Mouse (Mus musculus): ENCODE measurements around the gene Zdhhc20. TPM values are rescaled to one million over a fixed set of nuclear protein-coding genes. Genes with fewer than 3 reads are reported as not detected.
A peak's percentile ranks its signal among the peaks of the same experiment; 100 is the strongest.
"Not testable (repeated sequence)": the region's sequence is repeated elsewhere in the genome, so short reads cannot be mapped to it uniquely, and the experiment has no call there.

Gene Zdhhc20
- polyA plus RNA-seq, 1 experiment from 2014 or later: 58.9 TPM

GRCm38 (mm10) chr14:57881074-57881473 lies 9.0 kb downstream of the Zdhhc20 start:
- Histone ChIP-seq H3K36me3 (ENCODE audit: control insufficient read depth, insufficient read depth, low read length) (no peaks in the 10 kb centered on the region), H3K9ac (ENCODE audit: low read depth, low read length) (no peak overlapping the region), H3K27me3 (replicated peaks; ENCODE audit: control insufficient read depth, insufficient read depth, low read length) (no peaks in the 10 kb centered on the region), H3K4me2 (ENCODE audit: low read depth, low read length) (no peak overlapping the region), H3K27ac (ENCODE audit: low read length) (no peak overlapping the region), H3K4me3 (ENCODE audit: low read length) (no peak overlapping the region), H3K9me3 (ENCODE audit: control insufficient read depth, low read length) (no peaks in the 10 kb centered on the region), H3K4me1 (ENCODE audit: control insufficient read depth, insufficient read depth, low read length) (peaks cover 17% of the 10 kb centered on the region)
- no peak for ATAC-seq

DNA sequence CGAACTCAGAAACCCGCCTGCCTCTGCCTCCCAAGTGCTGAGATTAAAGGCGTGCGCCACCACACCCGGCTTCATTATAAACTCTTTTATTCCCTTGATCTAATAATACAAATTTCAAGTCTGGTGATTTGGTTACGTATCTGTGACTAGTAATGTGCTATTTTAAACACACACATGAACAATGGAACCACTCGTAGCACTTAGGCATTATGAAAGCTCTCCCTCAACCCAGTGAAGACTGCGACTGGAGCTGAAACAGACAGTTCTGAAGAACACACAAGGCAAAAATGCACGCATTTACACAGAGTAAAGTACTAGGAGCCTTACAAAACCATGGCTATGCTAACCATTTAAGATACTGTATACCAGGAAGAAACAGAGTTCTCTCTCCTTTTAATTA lies 12.2 kb downstream of the Zdhhc20 start:
- Histone ChIP-seq H3K27ac (ENCODE audit: low read length) (no peak overlapping the region), H3K9me3 (ENCODE audit: control insufficient read depth, low read length) (no peaks in the 10 kb centered on the region), H3K4me1 (ENCODE audit: control insufficient read depth, insufficient read depth, low read length) (peaks cover 9% of the 10 kb centered on the region), H3K4me2 (ENCODE audit: low read depth, low read length) (no peak overlapping the region), H3K4me3 (ENCODE audit: low read length) (no peak overlapping the region), H3K36me3 (ENCODE audit: control insufficient read depth, insufficient read depth, low read length) (no peaks in the 10 kb centered on the region), H3K27me3 (replicated peaks; ENCODE audit: control insufficient read depth, insufficient read depth, low read length) (no peaks in the 10 kb centered on the region), H3K9ac (ENCODE audit: low read depth, low read length) (no peak overlapping the region)
- WGBS: 92% methylated on average over 9 of the region's 9 CpGs
- no peak for ATAC-seq

- no peak overlapping the region for H3K9ac ChIP-seq (ENCODE audit: low read depth, low read length)
- no peaks in the 10 kb centered on the region for H3K4me1 ChIP-seq (ENCODE audit: control insufficient read depth, insufficient read depth, low read length)
- no peak overlapping the region for H3K4me3 ChIP-seq (ENCODE audit: low read length)
- no peak for ATAC-seq
- H3K4me2 ChIP-seq (ENCODE audit: low read depth, low read length): no peak overlapping the region
- H3K9me3 ChIP-seq (ENCODE audit: control insufficient read depth, low read length): no peaks in the 10 kb centered on the region
- H3K27ac ChIP-seq (ENCODE audit: low read length): no peak overlapping the region
- H3K36me3 ChIP-seq (ENCODE audit: control insufficient read depth, insufficient read depth, low read length): 0 out of 2 replicates have a peak, but pooled peaks cover 5% of the 10 kb centered on the region
- 93% methylated on average over 3 of the region's 3 CpGs for WGBS
- no peaks in the 10 kb centered on the region for H3K27me3 ChIP-seq (replicated peaks; ENCODE audit: control insufficient read depth, insufficient read depth, low read length)
These were observed 23.3 kb downstream of the Zdhhc20 start for GRCm38 (mm10) chr14:57866676-57867276.

GRCm38 (mm10) chr14:57865256-57865655 lies 24.8 kb downstream of the Zdhhc20 start:
- Histone ChIP-seq H3K4me3 (ENCODE audit: low read length) (no peak overlapping the region), H3K27me3 (replicated peaks; ENCODE audit: control insufficient read depth, insufficient read depth, low read length) (no peaks in the 10 kb centered on the region), H3K4me1 (ENCODE audit: control insufficient read depth, insufficient read depth, low read length) (no peaks in the 10 kb centered on the region), H3K27ac (ENCODE audit: low read length) (no peak overlapping the region), H3K4me2 (ENCODE audit: low read depth, low read length) (no peak overlapping the region), H3K9me3 (ENCODE audit: control insufficient read depth, low read length) (no peaks in the 10 kb centered on the region), H3K36me3 (ENCODE audit: control insufficient read depth, insufficient read depth, low read length) (peaks cover 5% of the 10 kb centered on the region; the same call in 1 of the 2 replicates), H3K9ac (ENCODE audit: low read depth, low read length) (no peak overlapping the region)
- no peak for ATAC-seq
- WGBS: 88% methylated on average over 3 of the region's 3 CpGs

DNA sequence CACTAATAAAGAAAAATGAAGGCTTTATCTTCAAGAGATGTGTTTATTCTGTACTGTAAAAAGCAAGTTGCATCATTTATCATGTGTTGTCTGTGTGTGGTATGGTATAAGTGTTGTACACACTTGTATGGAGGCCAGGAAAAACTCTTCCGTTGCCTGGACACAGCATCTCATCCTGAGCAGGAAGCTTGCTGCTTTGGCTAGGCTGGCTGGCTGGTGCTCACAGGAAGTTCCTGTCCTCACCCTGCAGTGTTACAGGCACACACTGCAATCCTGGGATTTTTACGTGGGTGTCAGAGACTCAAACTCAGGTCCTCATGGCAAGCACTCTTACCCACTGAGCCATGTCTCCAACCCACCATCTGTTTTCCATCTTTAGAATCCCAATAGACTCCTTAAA lies 26.9 kb downstream of the Zdhhc20 start:
- no peak for ATAC-seq
- no peaks in the 10 kb centered on the region for H3K9me3 ChIP-seq (ENCODE audit: control insufficient read depth, low read length)
- no peak overlapping the region for H3K9ac ChIP-seq (ENCODE audit: low read depth, low read length)
- 74% methylated on average over 2 of the region's 2 CpGs for WGBS
- no peaks in the 10 kb centered on the region for H3K4me1 ChIP-seq (ENCODE audit: control insufficient read depth, insufficient read depth, low read length)
- no peak overlapping the region for H3K4me3 ChIP-seq (ENCODE audit: low read length)
- no peak overlapping the region for H3K4me2 ChIP-seq (ENCODE audit: low read depth, low read length)
- H3K27me3 ChIP-seq (replicated peaks; ENCODE audit: control insufficient read depth, insufficient read depth, low read length): no peaks in the 10 kb centered on the region
- H3K36me3 ChIP-seq (ENCODE audit: control insufficient read depth, insufficient read depth, low read length): peaks cover 5% of the 10 kb centered on the region; the same call in 1 of the 2 replicates
- 0 out of 2 replicates have a peak overlapping the region, but pooled peaks have one; percentile 31 for H3K27ac ChIP-seq (ENCODE audit: low read length)

DNA sequence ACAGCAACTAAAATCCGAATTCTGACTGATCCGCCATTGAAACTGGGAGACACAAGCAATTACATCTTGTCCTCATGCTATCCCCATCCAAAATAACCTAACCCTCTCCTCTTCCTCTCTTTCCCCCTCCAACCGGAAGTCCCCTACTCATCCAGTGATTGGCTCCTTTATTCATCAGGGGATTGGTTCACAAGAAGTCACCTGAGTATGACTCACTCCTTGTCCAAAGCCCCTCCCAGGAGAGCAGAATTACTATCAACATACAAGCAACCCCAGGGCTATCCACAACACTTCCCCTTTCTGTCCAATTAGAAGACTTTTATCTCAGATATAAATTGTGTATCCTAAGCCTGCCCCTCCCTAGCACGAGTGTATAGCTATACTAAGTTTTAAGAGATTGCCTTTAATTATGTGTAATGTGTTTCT lies 28.1 kb downstream of the Zdhhc20 start:
- Histone ChIP-seq H3K4me2 (ENCODE audit: low read depth, low read length) (no peak overlapping the region), H3K9ac (ENCODE audit: low read depth, low read length) (no peak overlapping the region), H3K4me3 (ENCODE audit: low read length) (no peak overlapping the region), H3K4me1 (ENCODE audit: control insufficient read depth, insufficient read depth, low read length) (no peaks in the 10 kb centered on the region), H3K27me3 (replicated peaks; ENCODE audit: control insufficient read depth, insufficient read depth, low read length) (no peaks in the 10 kb centered on the region), H3K36me3 (ENCODE audit: control insufficient read depth, insufficient read depth, low read length) (peaks cover 5% of the 10 kb centered on the region; the same call in 1 of the 2 replicates), H3K27ac (ENCODE audit: low read length) (no peak overlapping the region), H3K9me3 (ENCODE audit: control insufficient read depth, low read length) (no peaks in the 10 kb centered on the region)
- WGBS: 86% methylated on average over 4 of the region's 4 CpGs
- ATAC-seq: no peak

- no peak overlapping the region for H3K27ac ChIP-seq (ENCODE audit: low read length)
- H3K9ac ChIP-seq (ENCODE audit: low read depth, low read length): no peak overlapping the region
- H3K4me2 ChIP-seq (ENCODE audit: low read depth, low read length): no peak overlapping the region
- ATAC-seq: no peak
- H3K27me3 ChIP-seq (replicated peaks; ENCODE audit: control insufficient read depth, insufficient read depth, low read length): no peaks in the 10 kb centered on the region
- H3K4me1 ChIP-seq (ENCODE audit: control insufficient read depth, insufficient read depth, low read length): no peaks in the 10 kb centered on the region
- H3K4me3 ChIP-seq (ENCODE audit: low read length): no peak overlapping the region
- no peaks in the 10 kb centered on the region for H3K9me3 ChIP-seq (ENCODE audit: control insufficient read depth, low read length)
- peaks cover 5% of the 10 kb centered on the region; the same call in 1 of the 2 replicates for H3K36me3 ChIP-seq (ENCODE audit: control insufficient read depth, insufficient read depth, low read length)
These were observed 30.6 kb downstream of the Zdhhc20 start for GRCm38 (mm10) chr14:57859520-57859919.

- no peak overlapping the region for H3K9ac ChIP-seq (ENCODE audit: low read depth, low read length)
- peaks cover 5% of the 10 kb centered on the region; the same call in 1 of the 2 replicates for H3K36me3 ChIP-seq (ENCODE audit: control insufficient read depth, insufficient read depth, low read length)
- no peak overlapping the region for H3K27ac ChIP-seq (ENCODE audit: low read length)
- no peaks in the 10 kb centered on the region for H3K9me3 ChIP-seq (ENCODE audit: control insufficient read depth, low read length)
- no peaks in the 10 kb centered on the region for H3K4me1 ChIP-seq (ENCODE audit: control insufficient read depth, insufficient read depth, low read length)
- H3K4me2 ChIP-seq (ENCODE audit: low read depth, low read length): no peak overlapping the region
- H3K27me3 ChIP-seq (replicated peaks; ENCODE audit: control insufficient read depth, insufficient read depth, low read length): no peaks in the 10 kb centered on the region
- WGBS: 91% methylated on average over 2 of the region's 2 CpGs
- no peak overlapping the region for H3K4me3 ChIP-seq (ENCODE audit: low read length)
- no peak for ATAC-seq
These were observed 31.5 kb downstream of the Zdhhc20 start for GRCm38 (mm10) chr14:57858601-57859000.

- H3K4me1 ChIP-seq (ENCODE audit: control insufficient read depth, insufficient read depth, low read length); H3K36me3 ChIP-seq (ENCODE audit: control insufficient read depth, insufficient read depth, low read length); H3K4me3 ChIP-seq (ENCODE audit: low read length); H3K27me3 ChIP-seq (replicated peaks; ENCODE audit: control insufficient read depth, insufficient read depth, low read length); H3K4me2 ChIP-seq (ENCODE audit: low read depth, low read length); H3K9ac ChIP-seq (ENCODE audit: low read depth, low read length); H3K9me3 ChIP-seq (ENCODE audit: control insufficient read depth, low read length); ATAC-seq; H3K27ac ChIP-seq (ENCODE audit: low read length): not testable (repeated sequence)
These were observed 34.0 kb downstream of the Zdhhc20 start for GRCm38 (mm10) chr14:57856037-57856436.

- Histone ChIP-seq H3K4me1 (ENCODE audit: control insufficient read depth, insufficient read depth, low read length) (no peaks in the 10 kb centered on the region), H3K9me3 (ENCODE audit: control insufficient read depth, low read length) (no peaks in the 10 kb centered on the region), H3K4me2 (ENCODE audit: low read depth, low read length) (no peak overlapping the region), H3K9ac (ENCODE audit: low read depth, low read length) (no peak overlapping the region), H3K4me3 (ENCODE audit: low read length) (no peak overlapping the region), H3K27ac (ENCODE audit: low read length) (no peak overlapping the region), H3K27me3 (replicated peaks; ENCODE audit: control insufficient read depth, insufficient read depth, low read length) (no peaks in the 10 kb centered on the region), H3K36me3 (ENCODE audit: control insufficient read depth, insufficient read depth, low read length) (no peaks in the 10 kb centered on the region)
- 84% methylated on average over 2 of the region's 2 CpGs for WGBS
- ATAC-seq: no peak
These were observed 37.1 kb downstream of the Zdhhc20 start for GRCm38 (mm10) chr14:57852961-57853360.
